Mouse (Mus musculus) limb, embryonic 15.5 days (tissue): Measurements from ENCODE around the gene Cpne5. TPM values are rescaled to one million over a fixed set of nuclear protein-coding genes. Genes with fewer than 3 reads are reported as not detected.
A peak's percentile ranks its signal among the peaks of the same experiment; 100 is the strongest.
"Not testable (repeated sequence)": the region's sequence is repeated elsewhere in the genome, so short reads cannot be mapped to it uniquely, and the experiment has no call there.

Experiments
- ATAC-seq: fragments of 200-750 bp; cut with Nextera tagmentation; 2 replicates; pipeline ENCODE4 v1.8.0; 2017; ENCODE audit warnings: low read depth, moderate TSS enrichment; ENCODE audit not compliant: insufficient number of reproducible peaks, low FRiP score, low TSS enrichment
- H3K27ac ChIP-seq: fragments of 300-500 bp; sonication (generic); 2 replicates; pipeline ENCODE4 v1.5.1; 2015; ENCODE audit warnings: moderate library complexity, mild to moderate bottlenecking, inconsistent platforms
- H3K27me3 ChIP-seq: fragments of 300-500 bp; sonication (generic); 2 replicates; pipeline ENCODE4 v1.6.1; 2015; ENCODE audit warnings: inconsistent platforms
- H3K36me3 ChIP-seq: fragments of 300-500 bp; sonication (generic); 2 replicates; pipeline ENCODE4 v1.6.1; 2015; ENCODE audit warnings: inconsistent platforms
- H3K4me1 ChIP-seq: fragments of 300-500 bp; sonication (generic); 2 replicates; pipeline ENCODE4 v1.6.1; 2015; ENCODE audit warnings: inconsistent platforms
- H3K4me2 ChIP-seq: fragments of 300-500 bp; sonication (generic); 2 replicates; pipeline ENCODE4 v1.6.1; 2015; ENCODE audit warnings: mild to moderate bottlenecking, inconsistent platforms
- H3K4me3 ChIP-seq: fragments of 300-500 bp; sonication (generic); 2 replicates; pipeline ENCODE4 v1.5.1; 2015; ENCODE audit warnings: mild to moderate bottlenecking, inconsistent platforms
- H3K9ac ChIP-seq: fragments of 300-500 bp; sonication (generic); 2 replicates; pipeline ENCODE4 v1.6.1; 2015; ENCODE audit warnings: inconsistent platforms
- H3K9me3 ChIP-seq: fragments of 300-500 bp; sonication (generic); 2 replicates; pipeline ENCODE4 v1.6.1; 2016; ENCODE audit warnings: inconsistent platforms
- WGBS: fragments of 180-500 bp; shearing (Covaris S2); methylation state at CpG from one replicate; pipeline ENCODE4 v1.1.7; 2015; 5-methylcytosine and 5-hydroxymethylcytosine counted together
- polyA plus RNA-seq: library from polyadenylated mRNA; unstranded; fragments of >200 nt; fragmentation: Nextera tagmentation; extraction: Ambion mirVana; gene quantifications from 2 replicates; pipeline ENCODE4 v1.2.1, GENCODE M21; 2015

The Cpne5 gene
- polyA plus RNA-seq, 1 experiment from 2014 or later, result 15.4 TPM

DNA sequence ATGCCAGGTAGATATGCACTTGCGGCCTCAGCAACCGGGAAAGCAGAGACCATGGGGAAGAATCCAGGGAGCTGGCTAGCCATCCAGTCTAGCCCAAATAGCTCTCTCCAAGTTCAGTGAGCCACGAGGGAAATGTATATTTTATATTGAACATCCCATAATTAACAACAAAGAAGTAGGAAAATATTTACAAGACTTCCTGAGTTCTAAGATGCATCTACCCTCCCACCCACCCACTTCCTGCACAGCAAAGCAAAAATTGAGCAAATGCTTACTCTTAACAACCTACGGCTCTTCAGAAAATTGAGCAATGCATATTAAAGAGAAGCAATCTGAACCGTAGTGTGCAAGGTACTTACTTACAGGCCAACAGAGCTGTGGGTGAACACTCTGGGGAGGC, 26.8 kb upstream of the Cpne5 start:
- no peak for ATAC-seq
- Histone ChIP-seq H3K36me3 (peaks cover 17% of the 10 kb centered on the region), H3K4me3 (no peak overlapping the region), H3K4me1 (peaks cover 44% of the 10 kb centered on the region), H3K27me3 (no peaks in the 10 kb centered on the region), H3K9ac (peak overlapping the region; percentile 64; the same call in 1 of the 2 replicates), H3K4me2 (peak overlapping the region; percentile 61), H3K27ac (peak overlapping the region; percentile 100), H3K9me3 (no peaks in the 10 kb centered on the region)
- 69% methylated on average over 5 of the region's 5 CpGs for WGBS

DNA sequence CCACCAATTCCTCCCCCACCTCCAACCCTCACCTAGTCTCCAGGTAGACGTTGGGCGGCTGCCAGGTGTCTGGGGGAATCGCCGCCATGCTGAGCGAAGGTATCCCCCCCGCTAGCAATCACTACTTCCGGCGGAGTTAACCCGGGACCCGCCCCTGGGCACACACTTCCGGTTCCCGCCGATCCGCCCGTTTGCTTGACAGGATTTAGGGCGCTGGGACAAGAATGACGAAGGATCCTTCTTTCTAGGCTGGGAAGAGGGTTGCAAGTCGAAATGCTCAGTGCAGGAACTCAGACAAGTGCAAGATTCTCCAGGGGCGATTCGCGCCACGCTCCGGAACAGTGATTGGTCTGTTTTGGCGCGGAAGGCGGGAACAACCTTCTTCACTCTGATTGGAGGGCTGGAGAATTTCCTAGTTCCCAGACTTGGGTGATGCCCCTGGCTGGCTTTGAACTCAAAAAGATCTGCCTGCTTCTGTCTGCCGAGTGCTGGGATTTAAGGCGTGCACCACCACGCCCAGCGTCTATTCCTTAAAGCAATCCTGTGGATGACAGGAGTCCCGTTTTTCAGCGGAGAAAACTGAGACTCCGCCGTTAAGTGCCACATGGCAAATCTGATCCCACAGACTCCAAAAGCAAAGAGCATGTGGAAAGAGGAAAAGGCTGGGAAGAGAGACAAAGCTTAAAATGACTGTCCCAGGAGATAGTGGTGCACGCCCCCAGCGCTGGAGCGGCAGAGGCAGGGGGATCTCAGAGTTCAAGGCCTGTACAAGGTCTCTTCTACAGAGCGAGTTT, 26.1 kb upstream of the Cpne5 start, which contains the start of gene Ppil1:
TSS of gene Ppil1 (minus strand) at position 347 of the 794 bp plus-strand sequence.
- Histone ChIP-seq H3K27ac (peak within 1 kb of the TSS; percentile 100), H3K27me3 (no peaks in the 10 kb centered on the region), H3K4me3 (peak within 1 kb of the TSS; percentile 79), H3K4me1 (peaks cover 46% of the 10 kb centered on the region), H3K9ac (peak within 1 kb of the TSS; percentile 64), H3K36me3 (peaks cover 21% of the 10 kb centered on the region), H3K9me3 (no peaks in the 10 kb centered on the region), H3K4me2 (peak within 1 kb of the TSS; percentile 61)
- 6% methylated on average over 38 of the region's 38 CpGs for WGBS
- ATAC-seq, result peak; percentile 56; the same call in 1 of the 2 replicates

GRCm38 (mm10) chr17:29263417-29263816, 25.4 kb upstream of the Cpne5 start:
- Histone ChIP-seq H3K4me3 (peak overlapping the region; percentile 79), H3K9ac (peak overlapping the region; percentile 64), H3K4me1 (peaks cover 48% of the 10 kb centered on the region), H3K27me3 (no peaks in the 10 kb centered on the region), H3K9me3 (no peaks in the 10 kb centered on the region), H3K27ac (peak overlapping the region; percentile 100), H3K4me2 (peak overlapping the region; percentile 61), H3K36me3 (peaks cover 27% of the 10 kb centered on the region)
- 0% methylated on average over 14 of the region's 14 CpGs for WGBS
- ATAC-seq, result no peak

- Histone ChIP-seq H3K27me3 (no peaks in the 10 kb centered on the region), H3K9me3 (no peaks in the 10 kb centered on the region), H3K36me3 (peaks cover 39% of the 10 kb centered on the region), H3K4me1 (peaks cover 49% of the 10 kb centered on the region), H3K27ac (no peak overlapping the region), H3K9ac (no peak overlapping the region), H3K4me2 (peak overlapping the region; percentile 61), H3K4me3 (0 out of 2 replicates have a peak overlapping the region, but pooled peaks have one; percentile 79)
- ATAC-seq, result no peak
- 41% methylated on average over 2 of the region's 2 CpGs for WGBS
Observed at GRCm38 (mm10) chr17:29262259-29262649, 24.3 kb upstream of the Cpne5 start.

- Histone ChIP-seq H3K9ac (no peak overlapping the region), H3K4me2 (peak overlapping the region; percentile 61; the same call in 1 of the 2 replicates), H3K36me3 (peaks cover 42% of the 10 kb centered on the region), H3K4me3 (no peak overlapping the region), H3K4me1 (peaks cover 49% of the 10 kb centered on the region), H3K9me3 (no peaks in the 10 kb centered on the region), H3K27ac (no peak overlapping the region), H3K27me3 (no peaks in the 10 kb centered on the region)
- WGBS, result 90% methylated on average over 22 of the region's 22 CpGs
- no peak for ATAC-seq
Observed at GRCm38 (mm10) chr17:29261603-29262258, 23.8 kb upstream of the Cpne5 start.

DNA sequence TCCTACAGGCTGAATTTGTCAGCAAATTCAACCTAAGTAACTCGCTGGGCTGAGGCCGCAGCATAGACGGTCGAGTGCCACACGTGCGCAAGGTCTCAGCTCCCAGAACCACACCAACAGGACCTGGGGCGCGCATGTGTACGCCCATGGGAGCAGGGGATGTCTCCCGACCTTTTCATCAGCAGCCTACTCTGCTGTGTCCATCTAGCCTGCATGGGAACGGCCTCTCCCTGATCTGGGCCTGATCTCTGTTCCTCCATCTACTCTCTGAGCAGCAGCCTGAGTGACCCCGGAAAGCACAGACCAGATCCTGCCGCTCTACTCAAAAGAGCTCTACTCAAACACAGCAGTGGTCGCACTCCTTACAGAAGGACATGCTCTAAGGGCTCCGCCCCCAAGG, 22.5 kb upstream of the Cpne5 start:
- H3K9ac ChIP-seq, result no peak overlapping the region
- H3K27ac ChIP-seq, result no peak overlapping the region
- no peak overlapping the region for H3K4me2 ChIP-seq
- peaks cover 49% of the 10 kb centered on the region for H3K4me1 ChIP-seq
- H3K4me3 ChIP-seq, result no peak overlapping the region
- H3K9me3 ChIP-seq, result no peaks in the 10 kb centered on the region
- no peak for ATAC-seq
- 93% methylated on average over 15 of the region's 15 CpGs for WGBS
- H3K36me3 ChIP-seq, result peaks cover 52% of the 10 kb centered on the region
- H3K27me3 ChIP-seq, result no peaks in the 10 kb centered on the region

DNA sequence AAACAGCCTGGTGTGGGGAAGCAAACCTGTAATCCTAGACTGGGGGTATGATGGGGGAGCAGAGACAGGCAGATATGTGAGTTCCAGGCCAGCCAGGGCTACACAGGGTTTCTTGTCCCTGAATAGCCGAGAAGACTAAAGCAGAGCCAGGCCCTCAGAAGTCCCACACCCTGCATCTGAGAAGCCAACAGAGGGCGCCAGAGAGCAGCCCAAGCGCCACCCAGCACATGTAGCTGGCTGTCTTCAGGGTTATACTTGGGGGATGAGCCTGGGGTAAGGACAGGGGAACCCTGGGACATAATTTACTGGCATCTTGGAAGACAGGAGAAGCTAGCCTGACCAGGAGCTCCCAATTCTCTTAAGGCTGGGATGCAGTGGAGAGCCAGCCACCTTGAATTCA, 21.5 kb upstream of the Cpne5 start:
- Histone ChIP-seq H3K4me1 (peaks cover 49% of the 10 kb centered on the region), H3K4me3 (no peak overlapping the region), H3K27me3 (no peaks in the 10 kb centered on the region), H3K36me3 (peaks cover 55% of the 10 kb centered on the region), H3K9ac (no peak overlapping the region), H3K4me2 (no peak overlapping the region), H3K27ac (no peak overlapping the region), H3K9me3 (no peaks in the 10 kb centered on the region)
- ATAC-seq, result no peak
- 8% methylated on average over 3 of the region's 3 CpGs for WGBS

- peaks cover 50% of the 10 kb centered on the region for H3K4me1 ChIP-seq
- no peak for ATAC-seq
- 96% methylated on average over 2 of the region's 2 CpGs for WGBS
Observed at GRCm38 (mm10) chr17:29258921-29259320, 21.0 kb upstream of the Cpne5 start.

DNA sequence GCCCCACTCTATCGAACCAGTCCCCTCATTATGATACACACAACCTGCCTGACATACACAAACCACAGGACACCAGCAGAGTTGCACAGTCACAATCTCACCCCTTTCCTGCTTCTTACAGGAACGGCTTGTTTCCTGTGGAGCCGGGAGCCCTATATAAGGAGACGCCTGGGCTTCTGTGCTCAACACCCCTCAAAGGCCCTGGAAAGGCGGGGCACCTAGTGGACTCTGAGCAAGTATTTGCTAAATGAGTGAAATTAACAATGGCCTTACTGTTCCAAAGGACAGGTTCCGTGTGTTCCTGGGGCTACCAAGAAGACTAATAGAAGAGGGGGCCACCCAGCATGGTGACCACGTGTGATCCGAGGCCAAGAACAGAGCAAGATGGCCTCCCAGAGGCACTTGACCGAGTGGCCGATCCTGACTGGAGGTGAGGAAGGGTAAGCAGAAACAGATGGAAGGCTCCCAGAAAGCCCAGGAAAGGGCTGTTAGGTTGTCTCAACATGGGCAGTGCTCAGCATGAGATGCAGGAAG, 20.1 kb upstream of the Cpne5 start:
- ATAC-seq, result no peak
- Histone ChIP-seq H3K9ac (no peak overlapping the region), H3K4me1 (peaks cover 52% of the 10 kb centered on the region), H3K36me3 (peaks cover 63% of the 10 kb centered on the region), H3K27me3 (no peaks in the 10 kb centered on the region), H3K4me3 (no peak overlapping the region), H3K27ac (peak overlapping the region; percentile 55; the same call in 1 of the 2 replicates), H3K9me3 (no peaks in the 10 kb centered on the region), H3K4me2 (no peak overlapping the region)
- 66% methylated on average over 10 of the region's 10 CpGs for WGBS

More at GRCm38 (mm10) chr17:29258921-29259320, 21.0 kb upstream of the Cpne5 start:
- H3K36me3 ChIP-seq, result peaks cover 61% of the 10 kb centered on the region
- no peak overlapping the region for H3K4me2 ChIP-seq
- no peak overlapping the region for H3K4me3 ChIP-seq
- H3K9me3 ChIP-seq, result no peaks in the 10 kb centered on the region
- H3K27me3 ChIP-seq, result no peaks in the 10 kb centered on the region
- no peak overlapping the region for H3K9ac ChIP-seq
- no peak overlapping the region for H3K27ac ChIP-seq

GRCm38 (mm10) chr17:29257001-29257511, 19.1 kb upstream of the Cpne5 start:
- 92% methylated on average over 10 of the region's 10 CpGs for WGBS
- no peaks in the 10 kb centered on the region for H3K27me3 ChIP-seq
- no peak for ATAC-seq
- H3K4me1 ChIP-seq, result peaks cover 48% of the 10 kb centered on the region
- H3K36me3 ChIP-seq, result peaks cover 63% of the 10 kb centered on the region
- no peaks in the 10 kb centered on the region for H3K9me3 ChIP-seq
- H3K4me3 ChIP-seq, result no peak overlapping the region
- no peak overlapping the region for H3K4me2 ChIP-seq
- H3K27ac ChIP-seq, result no peak overlapping the region
- no peak overlapping the region for H3K9ac ChIP-seq

DNA sequence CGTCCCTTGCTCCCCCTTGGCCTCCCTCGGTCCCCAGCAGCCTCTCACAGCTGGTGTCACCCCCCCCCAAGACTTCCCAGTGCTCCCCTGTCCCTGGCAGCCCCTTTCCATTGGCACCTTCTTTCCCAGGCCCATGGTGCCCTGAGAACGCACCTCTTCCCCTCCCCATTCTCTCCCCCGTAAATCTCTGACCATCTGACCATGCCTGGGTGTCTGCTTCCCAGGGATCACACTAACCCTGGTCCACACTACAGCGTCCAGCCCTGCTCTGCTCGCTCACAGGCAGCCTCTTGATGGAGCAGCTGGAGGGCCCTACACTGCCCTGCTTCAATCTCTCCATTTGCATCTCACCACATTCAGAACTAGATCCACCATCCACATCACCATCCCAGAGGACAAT, 18.5 kb upstream of the Cpne5 start:
- WGBS, result 78% methylated on average over 6 of the region's 6 CpGs
- Histone ChIP-seq H3K4me3 (no peak overlapping the region), H3K9ac (no peak overlapping the region), H3K4me2 (no peak overlapping the region), H3K27me3 (no peaks in the 10 kb centered on the region), H3K4me1 (peaks cover 48% of the 10 kb centered on the region), H3K27ac (no peak overlapping the region), H3K9me3 (no peaks in the 10 kb centered on the region), H3K36me3 (peaks cover 62% of the 10 kb centered on the region)
- ATAC-seq, result no peak

GRCm38 (mm10) chr17:29254784-29255183, 16.8 kb upstream of the Cpne5 start:
- not testable (repeated sequence) for H3K9ac ChIP-seq, H3K27me3 ChIP-seq, H3K27ac ChIP-seq, H3K4me3 ChIP-seq, ATAC-seq, H3K4me2 ChIP-seq, H3K9me3 ChIP-seq
- WGBS, result 91% methylated on average over 6 of the region's 6 CpGs
- Histone ChIP-seq H3K4me1 (peaks cover 45% of the 10 kb centered on the region), H3K36me3 (peaks cover 67% of the 10 kb centered on the region)
